Mouse (Mus musculus) limb, embryonic 11.5 days (tissue): ENCODE results near the gene Pstpip1. TPM values are rescaled to one million over a fixed set of nuclear protein-coding genes. Genes with fewer than 3 reads are reported as not detected.
A peak's percentile ranks its signal among the peaks of the same experiment; 100 is the strongest.

Experiments
- ATAC-seq: fragments of 200-750 bp; cut with Nextera tagmentation; 2 replicates; pipeline ENCODE4 v1.8.0; 2017; ENCODE audit warnings: low read depth; ENCODE audit not compliant: insufficient number of reproducible peaks, low FRiP score, low TSS enrichment
- DNase-seq: peaks from one replicate; pipeline ENCODE4 v3.0.0-alpha.2; 2015; ENCODE audit warnings: low spot score
- H3K27ac ChIP-seq: fragments of 300-500 bp; sonication (generic); replicated peaks from 2 replicates; pipeline ENCODE4 v1.5.1; 2014; ENCODE audit warnings: low read depth, mild to moderate bottlenecking, low read length
- H3K27me3 ChIP-seq: fragments of 300-500 bp; sonication (generic); 2 replicates; pipeline ENCODE4 v1.6.1; 2014; ENCODE audit warnings: mild to moderate bottlenecking, low read length, mixed read lengths; ENCODE audit not compliant: control insufficient read depth, insufficient read depth
- H3K36me3 ChIP-seq: fragments of 300-500 bp; sonication (generic); 2 replicates; pipeline ENCODE4 v1.6.1; 2014; ENCODE audit warnings: mild to moderate bottlenecking, low read length, moderate library complexity, mixed read lengths; ENCODE audit not compliant: control insufficient read depth, insufficient read depth
- H3K4me1 ChIP-seq: fragments of 300-500 bp; sonication (generic); 2 replicates; pipeline ENCODE4 v1.6.1; 2014; ENCODE audit warnings: low read length, mixed read lengths; ENCODE audit not compliant: control insufficient read depth, insufficient read depth
- H3K4me2 ChIP-seq: fragments of 300-500 bp; sonication (generic); 2 replicates; pipeline ENCODE4 v1.6.1; 2014; ENCODE audit warnings: low read depth, mild to moderate bottlenecking, moderate library complexity; ENCODE audit not compliant: severe bottlenecking
- H3K4me3 ChIP-seq: fragments of 300-500 bp; sonication (generic); 2 replicates; pipeline ENCODE4 v1.5.1; 2014; ENCODE audit warnings: low read depth, low read length
- H3K9ac ChIP-seq: fragments of 300-500 bp; sonication (generic); 2 replicates; pipeline ENCODE4 v1.6.1; 2014; ENCODE audit warnings: mild to moderate bottlenecking, low read length
- H3K9me3 ChIP-seq: fragments of 300-500 bp; sonication (generic); 2 replicates; pipeline ENCODE4 v1.6.1; 2016; ENCODE audit warnings: low read length; ENCODE audit not compliant: control insufficient read depth
- WGBS: fragments of 180-500 bp; shearing (Covaris S2); extraction: QIAGEN DNeasy Blood & Tissue Kit; methylation state at CpG from one replicate; pipeline ENCODE4 v1.1.7; 2014; 5-methylcytosine and 5-hydroxymethylcytosine counted together
- polyA plus RNA-seq: library from polyadenylated mRNA; unstranded; fragments of >200 nt; fragmentation: Nextera tagmentation; extraction: Ambion mirVana; gene quantifications from 2 replicates; pipeline ENCODE4 v1.2.1, GENCODE M21; 2014

Gene Pstpip1
- polyA plus RNA-seq, 1 experiment from 2014 or later, result 0.28 TPM

DNA sequence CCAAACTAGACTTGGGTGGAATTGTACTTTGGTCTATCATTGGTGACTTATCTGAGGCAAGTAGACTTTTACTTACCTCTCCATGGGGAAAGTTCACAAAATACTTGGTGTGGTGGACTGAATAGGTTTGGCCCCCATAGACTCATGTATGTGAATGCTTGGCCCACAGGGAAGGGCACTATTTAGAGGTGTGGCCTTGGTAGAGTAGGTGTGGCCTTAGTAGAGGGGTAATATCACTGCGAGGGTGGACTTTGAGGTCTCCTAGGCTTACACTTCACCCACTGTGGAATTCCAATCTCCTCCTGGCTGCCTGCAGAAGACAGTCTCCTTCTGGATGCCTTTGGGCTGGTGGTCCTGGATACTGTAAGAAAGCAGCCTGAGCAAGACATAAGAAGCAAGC, 21.1 kb upstream of the Pstpip1 start:
- Histone ChIP-seq H3K4me1 (no peaks in the 10 kb centered on the region), H3K27ac (no peak overlapping the region), H3K27me3 (no peaks in the 10 kb centered on the region), H3K4me2 (no peak overlapping the region), H3K4me3 (no peak overlapping the region), H3K9ac (no peak overlapping the region), H3K36me3 (no peaks in the 10 kb centered on the region; the same call in 1 of the 2 replicates), H3K9me3 (no peaks in the 10 kb centered on the region)
- WGBS, result 82% methylated on average over 1 of the region's 1 CpGs
- ATAC-seq, result no peak
- peak; percentile 14 for DNase-seq

DNA sequence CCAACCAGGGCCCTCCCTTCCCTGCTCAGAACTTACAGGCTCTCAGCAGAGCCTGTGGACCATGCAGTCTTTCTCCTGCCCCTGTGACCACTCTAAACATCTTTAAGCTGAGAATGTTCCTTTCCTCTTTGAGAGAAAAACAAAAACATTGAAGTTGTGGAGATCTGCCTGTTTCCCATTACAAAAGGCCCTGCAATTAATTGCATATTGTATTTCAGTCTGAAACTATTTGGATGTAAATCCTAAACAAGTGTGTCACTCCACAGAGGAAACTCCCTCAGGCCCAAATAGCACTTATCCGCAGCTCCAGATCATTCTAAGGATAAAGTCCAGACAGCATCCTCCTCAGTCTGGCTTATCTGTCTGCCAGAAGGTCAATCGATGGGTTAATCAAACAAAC, 16.9 kb upstream of the Pstpip1 start:
- no peaks in the 10 kb centered on the region for H3K27me3 ChIP-seq
- ATAC-seq (no peak), DNase-seq (no peak)
- no peak overlapping the region for H3K27ac ChIP-seq
- no peak overlapping the region for H3K4me2 ChIP-seq
- no peaks in the 10 kb centered on the region for H3K9me3 ChIP-seq
- peaks cover 9% of the 10 kb centered on the region; the same call in 1 of the 2 replicates for H3K4me1 ChIP-seq
- H3K36me3 ChIP-seq, result no peaks in the 10 kb centered on the region; the same call in 1 of the 2 replicates
- H3K9ac ChIP-seq, result no peak overlapping the region
- 63% methylated on average over 2 of the region's 2 CpGs for WGBS
- no peak overlapping the region for H3K4me3 ChIP-seq

DNA sequence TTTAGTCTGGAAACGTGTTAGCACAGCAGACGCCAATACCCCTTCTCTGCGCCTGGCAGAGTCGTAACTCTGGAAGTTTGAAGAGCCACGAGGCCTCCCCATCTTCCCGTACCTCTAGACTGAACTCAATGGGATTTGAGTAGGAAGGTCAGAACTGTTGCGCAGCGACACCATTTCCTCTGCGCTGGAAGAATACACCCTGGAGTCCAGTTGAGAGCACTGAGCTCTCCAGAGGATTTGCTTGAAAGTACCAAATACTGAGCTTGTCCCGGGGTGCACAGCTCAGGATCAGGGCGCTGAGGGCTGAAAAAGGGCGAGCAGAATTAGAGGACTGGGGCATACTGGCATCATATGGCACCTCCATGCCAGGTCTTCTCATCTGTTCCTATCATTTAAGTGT, 14.9 kb upstream of the Pstpip1 start:
- Histone ChIP-seq H3K36me3 (no peaks in the 10 kb centered on the region; the same call in 1 of the 2 replicates), H3K4me3 (no peak overlapping the region), H3K4me1 (peaks cover 9% of the 10 kb centered on the region; the same call in 1 of the 2 replicates), H3K9me3 (no peaks in the 10 kb centered on the region), H3K9ac (no peak overlapping the region), H3K27me3 (no peaks in the 10 kb centered on the region), H3K4me2 (no peak overlapping the region), H3K27ac (no peak overlapping the region)
- 61% methylated on average over 12 of the region's 12 CpGs for WGBS
- ATAC-seq, result no peak
- DNase-seq, result no peak

DNA sequence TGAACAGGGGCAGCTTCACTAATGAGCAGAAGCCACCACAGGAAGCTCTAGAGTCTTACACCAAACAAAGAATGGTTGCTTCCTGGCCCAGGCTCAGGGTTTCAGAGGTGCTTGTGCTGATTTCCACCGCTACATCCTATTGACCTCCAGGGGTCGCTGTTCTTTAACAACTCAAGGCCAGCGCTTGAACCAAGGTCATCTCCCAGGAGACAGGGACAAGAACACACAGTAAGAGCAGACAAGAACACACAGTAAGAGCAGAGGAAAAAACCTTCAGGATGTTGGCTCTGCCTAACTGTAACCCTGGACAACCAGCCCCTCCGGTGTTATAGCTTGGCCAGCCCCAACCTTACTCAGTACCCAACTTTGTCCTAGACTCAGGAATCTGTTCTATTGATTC, 14.5 kb upstream of the Pstpip1 start:
- DNase-seq, result peak; percentile 65
- no peaks in the 10 kb centered on the region for H3K27me3 ChIP-seq
- ATAC-seq, result peak; percentile 62; the same call in 1 of the 2 replicates
- no peak overlapping the region for H3K9ac ChIP-seq
- H3K4me3 ChIP-seq, result no peak overlapping the region
- H3K36me3 ChIP-seq, result no peaks in the 10 kb centered on the region; the same call in 1 of the 2 replicates
- no peak overlapping the region for H3K4me2 ChIP-seq
- peaks cover 9% of the 10 kb centered on the region; the same call in 1 of the 2 replicates for H3K4me1 ChIP-seq
- 8% methylated on average over 4 of the region's 4 CpGs for WGBS
- no peaks in the 10 kb centered on the region for H3K9me3 ChIP-seq
- peak overlapping the region; percentile 4; the same call in 1 of the 2 replicates for H3K27ac ChIP-seq

DNA sequence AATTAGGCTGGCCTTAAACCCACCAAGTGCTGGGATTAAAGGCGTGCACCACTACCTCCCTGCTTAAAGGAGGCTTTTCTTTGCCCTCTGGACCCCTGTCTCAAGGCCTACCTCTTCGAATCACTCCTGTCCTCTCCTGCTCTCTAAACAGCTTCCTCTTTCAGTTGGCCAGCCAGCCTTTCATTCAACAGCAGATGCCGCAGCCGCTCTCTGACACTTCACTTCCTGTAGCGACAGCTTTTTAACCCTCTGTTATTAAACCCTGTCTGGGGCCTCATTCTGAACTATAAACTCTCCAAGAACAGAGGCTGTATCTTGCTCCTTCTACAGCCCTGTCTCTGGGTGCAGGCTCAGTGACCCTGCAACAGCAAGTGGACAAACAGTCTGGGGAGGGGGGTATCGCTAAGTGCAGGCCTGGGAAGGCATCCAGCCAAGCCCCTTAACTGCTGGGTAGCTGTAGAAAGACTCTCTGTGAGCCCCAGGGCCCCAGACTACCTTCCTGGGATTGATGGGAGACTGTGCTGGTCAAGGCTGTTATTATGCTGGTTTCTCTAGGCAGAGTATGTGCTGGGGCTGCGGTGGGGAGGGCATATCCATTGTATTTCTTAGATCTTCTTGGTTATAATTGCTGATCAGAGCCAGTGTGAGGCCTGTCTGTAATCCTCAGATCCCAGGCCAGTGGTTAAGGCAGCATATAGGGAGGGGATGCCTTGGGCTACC, 13.7 kb upstream of the Pstpip1 start:
- 34% methylated on average over 7 of the region's 7 CpGs for WGBS
- no peak overlapping the region for H3K4me2 ChIP-seq
- peak; percentile 50 for DNase-seq
- no peaks in the 10 kb centered on the region; the same call in 1 of the 2 replicates for H3K36me3 ChIP-seq
- H3K4me1 ChIP-seq, result peaks cover 9% of the 10 kb centered on the region; the same call in 1 of the 2 replicates
- no peak overlapping the region for H3K4me3 ChIP-seq
- peak overlapping the region; percentile 4; the same call in 1 of the 2 replicates for H3K27ac ChIP-seq
- H3K9me3 ChIP-seq, result no peaks in the 10 kb centered on the region
- H3K9ac ChIP-seq, result no peak overlapping the region
- no peaks in the 10 kb centered on the region for H3K27me3 ChIP-seq
- ATAC-seq, result no peak

DNA sequence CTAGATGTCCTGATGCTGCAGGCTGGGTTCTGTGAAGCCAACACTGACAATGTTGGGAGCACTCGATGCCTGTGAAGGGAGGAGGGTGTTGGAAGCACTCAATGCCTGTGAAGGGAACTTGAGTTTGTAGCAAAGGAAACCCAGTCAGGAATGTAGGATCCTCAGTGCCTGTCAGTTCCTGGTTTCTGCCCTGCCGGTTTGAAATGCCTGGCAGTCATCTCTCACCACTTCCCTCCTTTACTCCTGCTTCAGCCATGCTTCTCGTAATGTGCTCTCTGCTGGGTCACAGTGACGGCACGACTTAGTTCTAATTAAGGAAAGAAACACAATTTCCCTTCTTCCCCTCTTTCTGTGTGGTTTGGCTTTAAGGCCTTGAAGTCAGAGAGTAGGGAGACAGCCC, 10.2 kb upstream of the Pstpip1 start:
- H3K27ac ChIP-seq, result no peak overlapping the region
- H3K4me3 ChIP-seq, result no peak overlapping the region
- peaks cover 9% of the 10 kb centered on the region; the same call in 1 of the 2 replicates for H3K4me1 ChIP-seq
- H3K9ac ChIP-seq, result no peak overlapping the region
- H3K36me3 ChIP-seq, result no peaks in the 10 kb centered on the region
- no peaks in the 10 kb centered on the region for H3K9me3 ChIP-seq
- no peak overlapping the region for H3K4me2 ChIP-seq
- H3K27me3 ChIP-seq, result no peaks in the 10 kb centered on the region
- WGBS, result 87% methylated on average over 5 of the region's 5 CpGs
- ATAC-seq (no peak), DNase-seq (no peak)

DNA sequence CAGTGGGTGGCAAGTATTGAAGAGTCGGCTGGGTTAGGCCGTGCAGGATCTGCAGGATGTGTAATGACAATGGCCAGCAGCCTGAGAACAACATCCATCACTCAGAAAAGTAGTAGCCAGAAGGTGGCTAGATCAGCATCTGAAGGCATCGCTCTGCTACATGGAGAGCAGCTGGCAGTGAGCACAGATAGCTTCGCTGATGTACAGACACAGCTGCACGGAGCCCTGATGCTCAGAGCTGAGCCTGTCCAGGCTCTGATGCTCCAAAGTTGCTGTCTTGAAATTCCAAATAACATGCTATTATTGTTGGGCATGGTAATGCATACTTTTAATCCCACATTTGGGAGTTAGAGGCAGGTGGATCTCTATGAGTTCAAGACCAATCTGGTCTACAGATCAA, 3.2 kb upstream of the Pstpip1 start:
- Histone ChIP-seq H3K27ac (no peak overlapping the region), H3K27me3 (no peaks in the 10 kb centered on the region), H3K4me2 (no peak overlapping the region), H3K36me3 (no peaks in the 10 kb centered on the region), H3K4me3 (no peak overlapping the region), H3K4me1 (peaks cover 11% of the 10 kb centered on the region), H3K9me3 (no peaks in the 10 kb centered on the region), H3K9ac (no peak overlapping the region)
- ATAC-seq (no peak), DNase-seq (no peak)
- 95% methylated on average over 5 of the region's 5 CpGs for WGBS

DNA sequence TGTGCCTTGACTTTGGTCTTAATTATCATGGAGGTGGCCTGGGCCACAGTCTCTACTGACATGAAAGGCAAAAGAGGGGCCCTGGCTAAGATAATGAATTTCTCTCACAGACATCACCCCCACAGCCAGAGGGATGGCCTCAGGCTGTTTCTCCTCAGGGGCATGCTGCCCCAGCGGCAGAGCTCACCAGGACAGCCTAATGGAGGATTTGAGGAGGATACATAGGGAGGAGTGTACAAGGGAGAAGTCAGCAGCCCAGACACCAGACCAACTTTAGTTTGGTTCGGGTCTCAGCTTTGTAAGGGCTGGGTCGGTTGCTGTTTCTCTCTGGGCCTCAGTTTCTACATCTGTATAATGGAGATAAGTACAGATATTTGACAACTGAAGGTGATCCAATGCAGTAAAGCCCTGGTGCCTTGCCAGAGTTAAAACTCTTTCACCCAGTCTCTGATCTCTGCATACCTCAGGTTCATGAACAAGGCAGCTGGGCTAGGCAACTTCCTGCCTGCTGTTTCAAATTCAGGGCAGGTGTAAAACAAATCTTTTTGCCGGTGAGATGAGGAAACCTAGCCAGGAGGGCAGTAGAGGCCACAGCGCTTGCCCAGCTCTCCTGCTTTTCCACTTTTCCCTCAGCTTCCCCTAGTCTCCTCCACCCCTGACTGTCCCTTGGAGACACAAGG, 924 bp downstream of the Pstpip1 start:
- Histone ChIP-seq H3K9ac (no peak overlapping the region), H3K4me2 (no peak overlapping the region), H3K4me1 (peaks cover 11% of the 10 kb centered on the region), H3K27ac (no peak overlapping the region), H3K27me3 (no peaks in the 10 kb centered on the region), H3K36me3 (no peaks in the 10 kb centered on the region), H3K9me3 (no peaks in the 10 kb centered on the region), H3K4me3 (no peak overlapping the region)
- WGBS, result 73% methylated on average over 5 of the region's 5 CpGs
- DNase-seq (no peak), ATAC-seq (no peak)
